Mouse (Mus musculus) lung, embryonic 16.5 days (tissue): ENCODE measurements at regions not wholly inside any gene's neighbourhood (a gene's known extent, or its start where the extent isn't known, plus 50 kb on each side); places are given as distances from the start of the nearest gene placed in this dataset.

Experiments
- ATAC-seq: fragments of 200-750 bp; cut with Nextera tagmentation; 2 replicates; pipeline ENCODE4 v1.8.0; 2017; ENCODE audit warnings: low read depth, mild to moderate bottlenecking, moderate library complexity
- H3K27ac ChIP-seq: fragments of 300-500 bp; sonication (generic); 2 replicates; pipeline ENCODE4 v1.5.1; 2014; ENCODE audit warnings: mild to moderate bottlenecking, control low read depth, low read length
- H3K27me3 ChIP-seq: fragments of 300-500 bp; sonication (generic); 2 replicates; pipeline ENCODE4 v1.6.1; 2014; ENCODE audit warnings: low read depth, low read length, mixed read lengths; ENCODE audit not compliant: control insufficient read depth, insufficient read depth
- H3K36me3 ChIP-seq: fragments of 300-500 bp; sonication (generic); 2 replicates; pipeline ENCODE4 v1.6.1; 2014; ENCODE audit warnings: low read length; ENCODE audit not compliant: control insufficient read depth, insufficient read depth
- H3K4me1 ChIP-seq: fragments of 300-500 bp; sonication (generic); replicated peaks from 2 replicates; pipeline ENCODE4 v1.6.1; 2014; ENCODE audit warnings: low read length, mixed read lengths; ENCODE audit not compliant: control insufficient read depth, insufficient read depth
- H3K4me2 ChIP-seq: fragments of 300-500 bp; sonication (generic); 2 replicates; pipeline ENCODE4 v1.6.1; 2014; ENCODE audit warnings: low read depth, low read length, control low read depth
- H3K4me3 ChIP-seq: fragments of 300-500 bp; sonication (generic); 2 replicates; pipeline ENCODE4 v1.5.1; 2014; ENCODE audit warnings: mild to moderate bottlenecking, low read length, control low read depth
- H3K9ac ChIP-seq: fragments of 300-500 bp; sonication (generic); 2 replicates; pipeline ENCODE4 v1.6.1; 2014; ENCODE audit warnings: low read length, control low read depth
- H3K9me3 ChIP-seq: fragments of 300-500 bp; sonication (generic); 2 replicates; pipeline ENCODE4 v1.6.1; 2016; ENCODE audit warnings: low read length; ENCODE audit not compliant: control insufficient read depth
- WGBS: fragments of 180-500 bp; shearing (Covaris S2); extraction: QIAGEN DNeasy Blood & Tissue Kit; methylation state at CpG from one replicate; pipeline ENCODE4 v1.1.7; 2014; 5-methylcytosine and 5-hydroxymethylcytosine counted together

GRCm38 (mm10) chr9:101552789-101553188, 301.2 kb upstream of the Ppp2r3a start:
- H3K9me3 ChIP-seq, result no peaks in the 10 kb centered on the region; the same call in 1 of the 2 replicates
- H3K4me2 ChIP-seq, result no peak overlapping the region
- WGBS, result 86% methylated on average over 6 of the region's 6 CpGs
- no peaks in the 10 kb centered on the region for H3K27me3 ChIP-seq
- no peak overlapping the region for H3K4me3 ChIP-seq
- no peak overlapping the region for H3K27ac ChIP-seq
- no peak overlapping the region for H3K9ac ChIP-seq
- no peak for ATAC-seq
- H3K4me1 ChIP-seq, result no peaks in the 10 kb centered on the region; the same call in 1 of the 2 replicates
- no peaks in the 10 kb centered on the region for H3K36me3 ChIP-seq

GRCm38 (mm10) chr9:101551256-101551655, 299.7 kb upstream of the Ppp2r3a start:
- H3K4me1 ChIP-seq, result no peaks in the 10 kb centered on the region; the same call in 1 of the 2 replicates
- H3K4me3 ChIP-seq, result no peak overlapping the region
- no peaks in the 10 kb centered on the region for H3K27me3 ChIP-seq
- H3K4me2 ChIP-seq, result no peak overlapping the region
- WGBS, result 47% methylated on average over 3 of the region's 3 CpGs
- H3K36me3 ChIP-seq, result no peaks in the 10 kb centered on the region
- H3K27ac ChIP-seq, result no peak overlapping the region
- H3K9ac ChIP-seq, result no peak overlapping the region
- ATAC-seq, result no peak
- H3K9me3 ChIP-seq, result no peaks in the 10 kb centered on the region; the same call in 1 of the 2 replicates

- H3K4me3 ChIP-seq, result no peak overlapping the region
- no peaks in the 10 kb centered on the region for H3K27me3 ChIP-seq
- no peak for ATAC-seq
- H3K27ac ChIP-seq, result no peak overlapping the region
- H3K4me2 ChIP-seq, result no peak overlapping the region
- no peaks in the 10 kb centered on the region; the same call in 1 of the 2 replicates for H3K9me3 ChIP-seq
- H3K4me1 ChIP-seq, result no peaks in the 10 kb centered on the region
- no peaks in the 10 kb centered on the region for H3K36me3 ChIP-seq
- 26% methylated on average over 10 of the region's 10 CpGs for WGBS
- no peak overlapping the region for H3K9ac ChIP-seq
These were observed 294.7 kb upstream of the Ppp2r3a start for GRCm38 (mm10) chr9:101546213-101546832.

- Histone ChIP-seq H3K27me3 (no peaks in the 10 kb centered on the region), H3K9me3 (no peaks in the 10 kb centered on the region), H3K9ac (no peak overlapping the region), H3K27ac (no peak overlapping the region), H3K4me2 (no peak overlapping the region), H3K36me3 (no peaks in the 10 kb centered on the region), H3K4me3 (no peak overlapping the region), H3K4me1 (no peaks in the 10 kb centered on the region)
- ATAC-seq, result no peak
- 34% methylated on average over 7 of the region's 7 CpGs for WGBS
These were observed 266.5 kb upstream of the Ppp2r3a start for GRCm38 (mm10) chr9:101518137-101518536.

- Histone ChIP-seq H3K27me3 (no peaks in the 10 kb centered on the region), H3K27ac (no peak overlapping the region), H3K4me3 (no peak overlapping the region), H3K36me3 (no peaks in the 10 kb centered on the region), H3K4me1 (no peaks in the 10 kb centered on the region), H3K9me3 (no peaks in the 10 kb centered on the region), H3K4me2 (no peak overlapping the region), H3K9ac (no peak overlapping the region)
- 73% methylated on average over 3 of the region's 3 CpGs for WGBS
- ATAC-seq, result no peak
These were observed 259.2 kb upstream of the Ppp2r3a start for GRCm38 (mm10) chr9:101510807-101511206.

- Histone ChIP-seq H3K27me3 (no peaks in the 10 kb centered on the region), H3K4me2 (no peak overlapping the region), H3K4me3 (no peak overlapping the region), H3K9me3 (no peaks in the 10 kb centered on the region), H3K4me1 (no peaks in the 10 kb centered on the region), H3K36me3 (no peaks in the 10 kb centered on the region), H3K9ac (no peak overlapping the region), H3K27ac (no peak overlapping the region)
- ATAC-seq, result no peak
- 78% methylated on average over 9 of the region's 9 CpGs for WGBS
These were observed 257.6 kb upstream of the Ppp2r3a start for GRCm38 (mm10) chr9:101509196-101509595.

- Histone ChIP-seq H3K36me3 (no peaks in the 10 kb centered on the region), H3K27me3 (no peaks in the 10 kb centered on the region), H3K4me1 (no peaks in the 10 kb centered on the region), H3K4me2 (no peak overlapping the region), H3K27ac (no peak overlapping the region), H3K9ac (no peak overlapping the region), H3K9me3 (no peaks in the 10 kb centered on the region), H3K4me3 (no peak overlapping the region)
- 78% methylated on average over 6 of the region's 6 CpGs for WGBS
- no peak for ATAC-seq
These were observed 255.6 kb upstream of the Ppp2r3a start for GRCm38 (mm10) chr9:101507023-101507690.

- WGBS, result 33% methylated on average over 16 of the region's 16 CpGs
- H3K4me2 ChIP-seq, result no peak overlapping the region
- H3K4me1 ChIP-seq, result no peaks in the 10 kb centered on the region
- no peak overlapping the region for H3K27ac ChIP-seq
- H3K9me3 ChIP-seq, result no peaks in the 10 kb centered on the region
- ATAC-seq, result no peak
- no peak overlapping the region for H3K9ac ChIP-seq
- H3K4me3 ChIP-seq, result no peak overlapping the region
- no peaks in the 10 kb centered on the region for H3K27me3 ChIP-seq
- H3K36me3 ChIP-seq, result no peaks in the 10 kb centered on the region
These were observed 250.3 kb upstream of the Ppp2r3a start for GRCm38 (mm10) chr9:101501706-101502465.

- Histone ChIP-seq H3K27ac (no peak overlapping the region), H3K9me3 (no peaks in the 10 kb centered on the region), H3K4me2 (no peak overlapping the region), H3K9ac (no peak overlapping the region), H3K4me1 (no peaks in the 10 kb centered on the region), H3K27me3 (no peaks in the 10 kb centered on the region), H3K36me3 (no peaks in the 10 kb centered on the region), H3K4me3 (no peak overlapping the region)
- no peak for ATAC-seq
- 65% methylated on average over 3 of the region's 3 CpGs for WGBS
These were observed 249.4 kb upstream of the Ppp2r3a start for GRCm38 (mm10) chr9:101501036-101501435.
